Mouse (Mus musculus): ENCODE measurements around the gene Mfap1b. TPM values are rescaled to one million over a fixed set of nuclear protein-coding genes. Genes with fewer than 3 reads are reported as not detected.
A peak's percentile ranks its signal among the peaks of the same experiment; 100 is the strongest.

Gene Mfap1b
- polyA plus RNA-seq, 1 experiment, result 2.0 TPM

GRCm38 (mm10) chr2:121434854-121435253, 39.0 kb downstream of the Mfap1b start:
- no peaks in the 10 kb centered on the region for H3K27me3 ChIP-seq (ENCODE audit: control insufficient read depth, insufficient read depth, low read length)
- no peak overlapping the region for H3K27ac ChIP-seq (ENCODE audit: insufficient read depth, low read length)
- no peak overlapping the region for H3K4me3 ChIP-seq (ENCODE audit: extremely low read depth, insufficient read depth, insufficient read length)
- DNase-seq (ENCODE audit: low read depth in 1 of 2, low spot score in 2 of 2), result peak in 1 of 2 experiments; percentile 28
- peaks cover 56% of the 10 kb centered on the region for H3K36me3 ChIP-seq (ENCODE audit: control insufficient read depth, insufficient read depth, low read length)
- H3K4me1 ChIP-seq (ENCODE audit: control insufficient read depth, insufficient read depth, insufficient read length), result no peaks in the 10 kb centered on the region
- no peak for TF ChIP-seq CTCF (IDR thresholded peaks at IDR 0.05; ENCODE audit: extremely low read depth, insufficient read depth, insufficient read length, insufficient replicate concordance)
- no peak for TF ChIP-seq POLR2A (IDR thresholded peaks at IDR 0.05; ENCODE audit: low read depth, low read length)
- WGBS, result 98% methylated on average over 1 of the region's 1 CpGs

- H3K27me3 ChIP-seq (ENCODE audit: control insufficient read depth, insufficient read depth, low read length), result no peaks in the 10 kb centered on the region
- no peaks in the 10 kb centered on the region for H3K4me1 ChIP-seq (ENCODE audit: control insufficient read depth, insufficient read depth, insufficient read length)
- WGBS, result 85% methylated on average over 2 of the region's 2 CpGs
- no peak overlapping the region for H3K27ac ChIP-seq (ENCODE audit: insufficient read depth, low read length)
- H3K36me3 ChIP-seq (ENCODE audit: control insufficient read depth, insufficient read depth, low read length), result peaks cover 23% of the 10 kb centered on the region
- no peak for DNase-seq (ENCODE audit: low read depth in 1 of 2, low spot score in 2 of 2)
- TF ChIP-seq CTCF (IDR thresholded peaks at IDR 0.05; ENCODE audit: extremely low read depth, insufficient read depth, insufficient read length, insufficient replicate concordance) (no peak), POLR2A (IDR thresholded peaks at IDR 0.05; ENCODE audit: low read depth, low read length) (no peak)
- no peak overlapping the region for H3K4me3 ChIP-seq (ENCODE audit: extremely low read depth, insufficient read depth, insufficient read length)
Observed at GRCm38 (mm10) chr2:121425890-121426289, 48.0 kb downstream of the Mfap1b start.

- TF ChIP-seq POLR2A (IDR thresholded peaks at IDR 0.05; ENCODE audit: low read depth, low read length) (no peak), CTCF (IDR thresholded peaks at IDR 0.05; ENCODE audit: extremely low read depth, insufficient read depth, insufficient read length, insufficient replicate concordance) (no peak)
- Histone ChIP-seq H3K27ac (ENCODE audit: insufficient read depth, low read length) (no peak overlapping the region), H3K36me3 (ENCODE audit: control insufficient read depth, insufficient read depth, low read length) (peaks cover 13% of the 10 kb centered on the region), H3K27me3 (ENCODE audit: control insufficient read depth, insufficient read depth, low read length) (no peaks in the 10 kb centered on the region), H3K4me3 (ENCODE audit: extremely low read depth, insufficient read depth, insufficient read length) (no peak overlapping the region), H3K4me1 (ENCODE audit: control insufficient read depth, insufficient read depth, insufficient read length) (no peaks in the 10 kb centered on the region)
- 76% methylated on average over 2 of the region's 2 CpGs for WGBS
- no peak for DNase-seq (ENCODE audit: low read depth in 1 of 2, low spot score in 2 of 2)
Observed at GRCm38 (mm10) chr2:121423166-121423565, 50.7 kb downstream of the Mfap1b start.

GRCm38 (mm10) chr2:121418476-121418875, 55.4 kb downstream of the Mfap1b start:
- Histone ChIP-seq H3K36me3 (ENCODE audit: control insufficient read depth, insufficient read depth, low read length) (peaks cover 11% of the 10 kb centered on the region), H3K4me1 (ENCODE audit: control insufficient read depth, insufficient read depth, insufficient read length) (no peaks in the 10 kb centered on the region; the same call in 1 of the 2 replicates), H3K27ac (ENCODE audit: insufficient read depth, low read length) (no peak overlapping the region), H3K27me3 (ENCODE audit: control insufficient read depth, insufficient read depth, low read length) (no peaks in the 10 kb centered on the region), H3K4me3 (ENCODE audit: extremely low read depth, insufficient read depth, insufficient read length) (no peak overlapping the region)
- no peak for DNase-seq (ENCODE audit: low read depth in 1 of 2, low spot score in 2 of 2)
- 79% methylated on average over 3 of the region's 3 CpGs for WGBS
- TF ChIP-seq CTCF (IDR thresholded peaks at IDR 0.05; ENCODE audit: extremely low read depth, insufficient read depth, insufficient read length, insufficient replicate concordance) (no peak), POLR2A (IDR thresholded peaks at IDR 0.05; ENCODE audit: low read depth, low read length) (no peak)

GRCm38 (mm10) chr2:121416356-121416755, 57.5 kb downstream of the Mfap1b start:
- Histone ChIP-seq H3K36me3 (ENCODE audit: control insufficient read depth, insufficient read depth, low read length) (peaks cover 4% of the 10 kb centered on the region; the same call in 1 of the 2 replicates), H3K4me3 (ENCODE audit: extremely low read depth, insufficient read depth, insufficient read length) (no peak overlapping the region), H3K4me1 (ENCODE audit: control insufficient read depth, insufficient read depth, insufficient read length) (no peaks in the 10 kb centered on the region; the same call in 1 of the 2 replicates), H3K27me3 (ENCODE audit: control insufficient read depth, insufficient read depth, low read length) (no peaks in the 10 kb centered on the region), H3K27ac (ENCODE audit: insufficient read depth, low read length) (no peak overlapping the region; the same call in 1 of the 2 replicates)
- TF ChIP-seq POLR2A (IDR thresholded peaks at IDR 0.05; ENCODE audit: low read depth, low read length) (no peak), CTCF (IDR thresholded peaks at IDR 0.05; ENCODE audit: extremely low read depth, insufficient read depth, insufficient read length, insufficient replicate concordance) (no peak)
- WGBS, result 84% methylated on average over 6 of the region's 6 CpGs
- no peak for DNase-seq (ENCODE audit: low read depth in 1 of 2, low spot score in 2 of 2)

GRCm38 (mm10) chr2:121415591-121415990, 58.3 kb downstream of the Mfap1b start:
- Histone ChIP-seq H3K4me1 (ENCODE audit: control insufficient read depth, insufficient read depth, insufficient read length) (no peaks in the 10 kb centered on the region; the same call in 1 of the 2 replicates), H3K36me3 (ENCODE audit: control insufficient read depth, insufficient read depth, low read length) (peaks cover 4% of the 10 kb centered on the region; the same call in 1 of the 2 replicates), H3K27ac (ENCODE audit: insufficient read depth, low read length) (no peak overlapping the region), H3K27me3 (ENCODE audit: control insufficient read depth, insufficient read depth, low read length) (no peaks in the 10 kb centered on the region), H3K4me3 (ENCODE audit: extremely low read depth, insufficient read depth, insufficient read length) (no peak overlapping the region)
- no peak for DNase-seq (ENCODE audit: low read depth in 1 of 2, low spot score in 2 of 2)
- TF ChIP-seq POLR2A (IDR thresholded peaks at IDR 0.05; ENCODE audit: low read depth, low read length) (no peak), CTCF (IDR thresholded peaks at IDR 0.05; ENCODE audit: extremely low read depth, insufficient read depth, insufficient read length, insufficient replicate concordance) (no peak)
- WGBS, result 85% methylated on average over 3 of the region's 3 CpGs

GRCm38 (mm10) chr2:121415103-121415502, 58.8 kb downstream of the Mfap1b start:
- WGBS, result 30% methylated on average over 3 of the region's 3 CpGs
- H3K4me3 ChIP-seq (ENCODE audit: extremely low read depth, insufficient read depth, insufficient read length), result no peak overlapping the region
- DNase-seq (ENCODE audit: low read depth in 1 of 2, low spot score in 2 of 2), result no peak

More at GRCm38 (mm10) chr2:121415103-121415502, 58.8 kb downstream of the Mfap1b start:
- Histone ChIP-seq H3K36me3 (ENCODE audit: control insufficient read depth, insufficient read depth, low read length) (peaks cover 3% of the 10 kb centered on the region; the same call in 1 of the 2 replicates), H3K27me3 (ENCODE audit: control insufficient read depth, insufficient read depth, low read length) (no peaks in the 10 kb centered on the region), H3K27ac (ENCODE audit: insufficient read depth, low read length) (no peak overlapping the region), H3K4me1 (ENCODE audit: control insufficient read depth, insufficient read depth, insufficient read length) (no peaks in the 10 kb centered on the region; the same call in 1 of the 2 replicates)
- TF ChIP-seq CTCF (IDR thresholded peaks at IDR 0.05; ENCODE audit: extremely low read depth, insufficient read depth, insufficient read length, insufficient replicate concordance) (no peak), POLR2A (IDR thresholded peaks at IDR 0.05; ENCODE audit: low read depth, low read length) (no peak)
